Mouse (Mus musculus): ENCODE results near the gene Ubr1.
"Not testable (repeated sequence)": the region's sequence is repeated elsewhere in the genome, so short reads cannot be mapped to it uniquely, and the experiment has no call there.

The Ubr1 gene

GRCm38 (mm10) chr2:120970559-120971080 lies at the start of gene Ubr1:
TSS of gene Ubr1 (minus strand) at chr2:120970715.
- DNase-seq (ENCODE audit: low spot score): peak; percentile 94

- DNase-seq (ENCODE audit: low spot score): no peak
Measured at GRCm38 (mm10) chr2:121017151-121017550, 46.6 kb upstream of the Ubr1 start.

- no peak for DNase-seq (ENCODE audit: low spot score)
Measured at GRCm38 (mm10) chr2:121016226-121016625, 45.7 kb upstream of the Ubr1 start.

- no peak for DNase-seq (ENCODE audit: low spot score)
Measured at GRCm38 (mm10) chr2:121015507-121015906, 45.0 kb upstream of the Ubr1 start.

GRCm38 (mm10) chr2:121012676-121013075 lies 42.2 kb upstream of the Ubr1 start:
- DNase-seq (ENCODE audit: low spot score): no peak

- DNase-seq (ENCODE audit: low spot score): no peak
Measured at GRCm38 (mm10) chr2:121009071-121009677, 38.7 kb upstream of the Ubr1 start.

GRCm38 (mm10) chr2:121008664-121009007 lies 38.1 kb upstream of the Ubr1 start:
- no peak for DNase-seq (ENCODE audit: low spot score)

GRCm38 (mm10) chr2:121007925-121008663 lies 37.6 kb upstream of the Ubr1 start, which contains the start of gene Ccndbp1:
TSS of gene Ccndbp1 (plus strand) at chr2:121008403.
- peak; percentile 96 for DNase-seq (ENCODE audit: low spot score)

GRCm38 (mm10) chr2:121006986-121007385 lies 36.5 kb upstream of the Ubr1 start:
- DNase-seq (ENCODE audit: low spot score): no peak

GRCm38 (mm10) chr2:121004018-121004811 lies 33.7 kb upstream of the Ubr1 start:
- DNase-seq (ENCODE audit: low spot score): no peak

- peak; percentile 7 for DNase-seq (ENCODE audit: low spot score)
Measured at GRCm38 (mm10) chr2:121003586-121003985, 33.1 kb upstream of the Ubr1 start.

- DNase-seq (ENCODE audit: low spot score): no peak
Measured at GRCm38 (mm10) chr2:120998863-120999262, 28.3 kb upstream of the Ubr1 start.

- DNase-seq (ENCODE audit: low spot score): not testable (repeated sequence)
Measured at GRCm38 (mm10) chr2:120996607-120997006, 26.1 kb upstream of the Ubr1 start.

GRCm38 (mm10) chr2:120991196-120991595 lies 20.7 kb upstream of the Ubr1 start:
- DNase-seq (ENCODE audit: low spot score): no peak

GRCm38 (mm10) chr2:120985241-120985640 lies 14.7 kb upstream of the Ubr1 start:
- DNase-seq (ENCODE audit: low spot score): no peak

- no peak for DNase-seq (ENCODE audit: low spot score)
Measured at GRCm38 (mm10) chr2:120983611-120984010, 13.1 kb upstream of the Ubr1 start.

GRCm38 (mm10) chr2:120980861-120981260 lies 10.3 kb upstream of the Ubr1 start:
- no peak for DNase-seq (ENCODE audit: low spot score)

GRCm38 (mm10) chr2:120979819-120980218 lies 9.3 kb upstream of the Ubr1 start:
- no peak for DNase-seq (ENCODE audit: low spot score)

GRCm38 (mm10) chr2:120978693-120979037 lies 8.2 kb upstream of the Ubr1 start:
- DNase-seq (ENCODE audit: low spot score): peak; percentile 11

GRCm38 (mm10) chr2:120977926-120978692 lies 7.6 kb upstream of the Ubr1 start:
- no peak for DNase-seq (ENCODE audit: low spot score)

- peak; percentile 48 for DNase-seq (ENCODE audit: low spot score)
Measured at GRCm38 (mm10) chr2:120976990-120977925, 6.7 kb upstream of the Ubr1 start, which contains the start of gene Tmem62. TSS of gene Tmem62 (plus strand) at chr2:120977017.

Measured in embryo, embryonic 10 days (tissue).